Mouse (Mus musculus) bone marrow, adult 2 months (tissue): ENCODE measurements around the gene Esrrg.

Experiments used
- CTCF ChIP-seq: fragments of 200-500 bp; IDR thresholded peaks from 2 replicates; pipeline ENCODE4 v1.5.1; 2011; ENCODE audit warnings: low read length, control low read depth; ENCODE audit not compliant: control insufficient read depth, insufficient read depth
- POLR2A ChIP-seq: fragments of 200-500 bp; IDR thresholded peaks from 2 replicates; pipeline ENCODE4 v1.6.1; 2011; ENCODE audit warnings: low read depth, mild to moderate bottlenecking, control low read depth, low read length, borderline replicate concordance; ENCODE audit not compliant: control insufficient read depth

DNA sequence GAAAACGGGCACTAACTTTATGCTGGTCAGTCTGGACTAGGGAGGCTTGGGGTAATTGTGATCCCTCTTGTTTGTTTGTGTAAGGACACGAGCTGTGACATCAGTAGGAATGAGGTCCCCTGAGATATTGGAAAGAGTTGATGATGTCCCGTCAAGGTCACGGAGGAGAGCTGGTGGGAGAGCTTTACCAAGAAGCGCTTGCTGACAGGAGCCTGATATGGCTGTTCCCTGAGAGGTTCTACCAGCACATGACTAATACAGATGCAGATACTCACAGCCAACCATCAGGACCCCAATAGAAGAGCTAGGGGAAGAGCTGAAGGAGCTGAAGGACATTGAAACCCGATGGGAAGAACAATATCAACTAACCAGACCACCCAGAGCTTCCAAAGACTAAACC, 302.6 kb downstream of the Esrrg start:
- TF ChIP-seq CTCF, result no peak
- no peak for TF ChIP-seq POLR2A
